Mouse (Mus musculus) intestine, embryonic 16.5 days (tissue): ENCODE results near the gene Plcd1. TPM values are rescaled to one million over a fixed set of nuclear protein-coding genes. Genes with fewer than 3 reads are reported as not detected.
A peak's percentile ranks its signal among the peaks of the same experiment; 100 is the strongest.

Source experiments
- ATAC-seq: fragments of 200-750 bp; cut with Nextera tagmentation; 2 replicates; pipeline ENCODE4 v1.8.0; 2017; ENCODE audit warnings: moderate TSS enrichment, moderate library complexity
- H3K27ac ChIP-seq: fragments of 300-500 bp; sonication (generic); 2 replicates; pipeline ENCODE4 v1.5.1; 2014; ENCODE audit warnings: mild to moderate bottlenecking, low read length
- H3K27me3 ChIP-seq: fragments of 300-500 bp; sonication (generic); replicated peaks from 2 replicates; pipeline ENCODE4 v1.6.1; 2014; ENCODE audit warnings: low read length, control low read depth, mixed read lengths; ENCODE audit not compliant: control insufficient read depth, insufficient read depth
- H3K36me3 ChIP-seq: fragments of 300-500 bp; sonication (generic); 2 replicates; pipeline ENCODE4 v1.6.1; 2014; ENCODE audit warnings: low read length, control low read depth; ENCODE audit not compliant: control insufficient read depth, insufficient read depth
- H3K4me1 ChIP-seq: fragments of 300-500 bp; sonication (generic); 2 replicates; pipeline ENCODE4 v1.6.1; 2014; ENCODE audit warnings: low read length, control low read depth, mixed read lengths; ENCODE audit not compliant: control insufficient read depth, insufficient read depth
- H3K4me2 ChIP-seq: fragments of 300-500 bp; sonication (generic); 2 replicates; pipeline ENCODE4 v1.6.1; 2014; ENCODE audit warnings: low read depth, low read length, control low read depth
- H3K4me3 ChIP-seq: fragments of 300-500 bp; sonication (generic); 2 replicates; pipeline ENCODE4 v1.5.1; 2014; ENCODE audit warnings: mild to moderate bottlenecking, low read length
- H3K9ac ChIP-seq: fragments of 300-500 bp; sonication (generic); 2 replicates; pipeline ENCODE4 v1.6.1; 2014; ENCODE audit warnings: low read depth, low read length
- H3K9me3 ChIP-seq: fragments of 300-500 bp; sonication (generic); 2 replicates; pipeline ENCODE4 v1.6.1; 2016; ENCODE audit warnings: low read length, control low read depth; ENCODE audit not compliant: control insufficient read depth
- whole genome bisulfite sequencing: fragments of 180-500 bp; shearing (Covaris S2); extraction: QIAGEN DNeasy Blood & Tissue Kit; methylation state at CpG from one replicate; pipeline ENCODE4 v1.1.7; 2014; 5-methylcytosine and 5-hydroxymethylcytosine counted together
- polyA plus RNA-seq: library from polyadenylated mRNA; unstranded; fragments of >200 nt; fragmentation: Nextera tagmentation; extraction: Ambion mirVana; gene quantifications from 2 replicates; pipeline ENCODE4 v1.2.1, GENCODE M21; 2015

Gene Plcd1
- polyA plus RNA-seq, 1 experiment from 2014 or later: 17.3 TPM

- WGBS: 63% methylated on average over 4 of the region's 4 CpGs
- ATAC-seq: no peak
Observed at GRCm38 (mm10) chr9:119064296-119064695, 29.0 kb downstream of the Plcd1 start.

GRCm38 (mm10) chr9:119063036-119063644 lies 30.2 kb downstream of the Plcd1 start:
- Histone ChIP-seq H3K27me3 (no peaks in the 10 kb centered on the region), H3K9ac (no peak overlapping the region), H3K9me3 (no peaks in the 10 kb centered on the region), H3K4me2 (no peak overlapping the region), H3K36me3 (no peaks in the 10 kb centered on the region), H3K4me3 (no peak overlapping the region), H3K27ac (no peak overlapping the region), H3K4me1 (peaks cover 4% of the 10 kb centered on the region; the same call in 1 of the 2 replicates)
- WGBS: 40% methylated on average over 19 of the region's 19 CpGs
- ATAC-seq: no peak

More at GRCm38 (mm10) chr9:119064296-119064695, 29.0 kb downstream of the Plcd1 start:
- H3K27ac ChIP-seq: 0 out of 2 replicates have a peak overlapping the region, but pooled peaks have one; percentile 9
- H3K9ac ChIP-seq: no peak overlapping the region
- H3K4me2 ChIP-seq: no peak overlapping the region
- H3K9me3 ChIP-seq: no peaks in the 10 kb centered on the region
- H3K4me1 ChIP-seq: peaks cover 4% of the 10 kb centered on the region; the same call in 1 of the 2 replicates
- H3K27me3 ChIP-seq: no peaks in the 10 kb centered on the region
- H3K4me3 ChIP-seq: no peak overlapping the region
- no peaks in the 10 kb centered on the region for H3K36me3 ChIP-seq

GRCm38 (mm10) chr9:119060701-119061100 lies 32.6 kb downstream of the Plcd1 start:
- peaks cover 4% of the 10 kb centered on the region; the same call in 1 of the 2 replicates for H3K4me1 ChIP-seq
- H3K9ac ChIP-seq: no peak overlapping the region
- ATAC-seq: no peak
- no peaks in the 10 kb centered on the region for H3K9me3 ChIP-seq
- H3K27me3 ChIP-seq: no peaks in the 10 kb centered on the region
- H3K36me3 ChIP-seq: no peaks in the 10 kb centered on the region
- no peak overlapping the region for H3K4me3 ChIP-seq
- 87% methylated on average over 10 of the region's 10 CpGs for WGBS
- H3K4me2 ChIP-seq: no peak overlapping the region
- no peak overlapping the region for H3K27ac ChIP-seq

GRCm38 (mm10) chr9:119058245-119058644 lies 35.1 kb downstream of the Plcd1 start:
- H3K36me3 ChIP-seq: no peaks in the 10 kb centered on the region
- peaks cover 7% of the 10 kb centered on the region for H3K4me1 ChIP-seq
- no peak overlapping the region for H3K4me2 ChIP-seq
- H3K9ac ChIP-seq: no peak overlapping the region
- no peaks in the 10 kb centered on the region for H3K27me3 ChIP-seq
- no peak for ATAC-seq
- H3K9me3 ChIP-seq: no peaks in the 10 kb centered on the region
- H3K27ac ChIP-seq: no peak overlapping the region
- WGBS: 81% methylated on average over 7 of the region's 7 CpGs
- H3K4me3 ChIP-seq: no peak overlapping the region

- no peaks in the 10 kb centered on the region for H3K9me3 ChIP-seq
- WGBS: 83% methylated on average over 4 of the region's 4 CpGs
- no peak overlapping the region for H3K27ac ChIP-seq
- H3K36me3 ChIP-seq: no peaks in the 10 kb centered on the region
- no peak overlapping the region for H3K9ac ChIP-seq
- no peak overlapping the region for H3K4me2 ChIP-seq
- H3K4me1 ChIP-seq: peaks cover 19% of the 10 kb centered on the region
- ATAC-seq: no peak
- no peaks in the 10 kb centered on the region for H3K27me3 ChIP-seq
- no peak overlapping the region for H3K4me3 ChIP-seq
Observed at GRCm38 (mm10) chr9:119055336-119055735, 38.0 kb downstream of the Plcd1 start.

GRCm38 (mm10) chr9:119053964-119054576 lies 39.2 kb downstream of the Plcd1 start:
- Histone ChIP-seq H3K4me3 (no peak overlapping the region), H3K4me2 (no peak overlapping the region), H3K9ac (no peak overlapping the region), H3K4me1 (peaks cover 19% of the 10 kb centered on the region), H3K9me3 (no peaks in the 10 kb centered on the region), H3K27ac (no peak overlapping the region), H3K36me3 (no peaks in the 10 kb centered on the region), H3K27me3 (no peaks in the 10 kb centered on the region)
- WGBS: 64% methylated on average over 9 of the region's 9 CpGs
- ATAC-seq: peak; percentile 23; the same call in 1 of the 2 replicates

- peak; percentile 87 for ATAC-seq
- WGBS: 9% methylated on average over 22 of the region's 22 CpGs
- Histone ChIP-seq H3K4me1 (peaks cover 25% of the 10 kb centered on the region), H3K9ac (peak within 1 kb of the TSS; percentile 72), H3K9me3 (no peaks in the 10 kb centered on the region), H3K27ac (no peak within 1 kb of the TSS), H3K27me3 (no peaks in the 10 kb centered on the region), H3K4me2 (peak within 1 kb of the TSS; percentile 70), H3K36me3 (no peaks in the 10 kb centered on the region), H3K4me3 (peak within 1 kb of the TSS; percentile 45)
Observed at GRCm38 (mm10) chr9:119052154-119052944, 41.0 kb downstream of the Plcd1 start, which contains the start of gene Vill. Gene Vill (plus strand): TSS chr9:119052778.

- Histone ChIP-seq H3K36me3 (no peaks in the 10 kb centered on the region), H3K9me3 (no peaks in the 10 kb centered on the region), H3K9ac (no peak overlapping the region), H3K4me1 (peaks cover 28% of the 10 kb centered on the region), H3K4me3 (no peak overlapping the region), H3K27ac (no peak overlapping the region), H3K4me2 (no peak overlapping the region), H3K27me3 (no peaks in the 10 kb centered on the region)
- 87% methylated on average over 2 of the region's 2 CpGs for WGBS
- no peak for ATAC-seq
Observed at GRCm38 (mm10) chr9:119051158-119051557, 42.1 kb downstream of the Plcd1 start.

- no peak overlapping the region for H3K27ac ChIP-seq
- no peak overlapping the region for H3K4me3 ChIP-seq
- peaks cover 22% of the 10 kb centered on the region for H3K4me1 ChIP-seq
- H3K27me3 ChIP-seq: no peaks in the 10 kb centered on the region
- no peaks in the 10 kb centered on the region for H3K9me3 ChIP-seq
- H3K4me2 ChIP-seq: no peak overlapping the region
- ATAC-seq: peak; percentile 67
- 61% methylated on average over 11 of the region's 11 CpGs for WGBS
- no peak overlapping the region for H3K9ac ChIP-seq
- no peaks in the 10 kb centered on the region for H3K36me3 ChIP-seq
Observed at GRCm38 (mm10) chr9:119048182-119048903, 45.0 kb downstream of the Plcd1 start.
